Comparison of ENCODE assay signal across 19 mouse cellular contexts in genomic region chr1:162412787-162413429, GRCm38 (mm10).
DNase-seq lines count a peak whose midpoint lies in the region; ATAC-seq and TF ChIP-seq lines count a peak whose summit lies in the region.
"Had no signal": no experiment of that assay in that cellular context is flagged by ENCODE, and none has a peak within 500 bp of the region (broad histone marks: within the 10 kb centered on the region; RNA-seq: fewer than 3 reads in every experiment).

No protein-coding gene starts in this region.

- H3K4me1 ChIP-seq in kidney, adult 2 months (ENCODE audit: control insufficient read depth, insufficient read depth, low read length), result no peaks in the 10 kb centered on the region
- peaks cover 8% of the 10 kb centered on the region for H3K4me1 ChIP-seq in midbrain, embryonic 15.5 days

- no peaks in the 10 kb centered on the region for H3K27me3 ChIP-seq in kidney, adult 2 months (replicated peaks; ENCODE audit: control insufficient read depth, insufficient read depth, low read length)
- H3K27me3 ChIP-seq in midbrain, embryonic 15.5 days (replicated peaks), result no peaks in the 10 kb centered on the region
- H3K27me3 ChIP-seq: forebrain, embryonic 15.5 days had no signal

- 71% methylated on average over 7 of the region's 7 CpGs for WGBS in kidney, adult 2 months
- WGBS in midbrain, embryonic 15.5 days, result 44% methylated on average over 7 of the region's 7 CpGs

- ATAC-seq in cerebellum, adult (ENCODE audit: insufficient number of reproducible peaks, low FRiP score, low TSS enrichment), result peak; percentile 61; the same call in 1 of the 2 replicates
- ATAC-seq in midbrain, embryonic 15.5 days (replicated peaks), result no peak
- ATAC-seq: CD4-positive, CD25-positive, alpha-beta regulatory T cell, adult 4 months; forebrain, embryonic 15.5 days had no signal

- no peak for DNase-seq in cerebellum, adult 11 months
- peak; percentile 14 for DNase-seq in kidney, adult 2 months
- DNase-seq in kidney, postnatal 10 days, result no peak
- peak; percentile 35 for DNase-seq in brain, adult 2 months (ENCODE audit: low read depth, low spot score)
- DNase-seq in gastrocnemius, postnatal 4 days (ENCODE audit: low spot score in 2 of 2), result no peak
- DNase-seq in adipocyte (ENCODE audit: low spot score), result no peak
- DNase-seq: adrenal gland, adult 2 months; heart, adult 11 months; kidney, adult 9 months; layer of hippocampus, postnatal 36 days; lung, adult 2 months; lung, postnatal 36 days; thymus, postnatal 25 days had no signal

- no peaks in the 10 kb centered on the region for H3K9me3 ChIP-seq in midbrain, embryonic 15.5 days
- H3K9me3 ChIP-seq: forebrain, embryonic 15.5 days; G1E had no signal

- H3K27ac ChIP-seq in kidney, adult 2 months (ENCODE audit: insufficient read depth, low read depth, low read length), result no peak overlapping the region
- H3K27ac ChIP-seq in midbrain, embryonic 15.5 days, result peak overlapping the region; percentile 28
- H3K27ac ChIP-seq: forebrain, embryonic 15.5 days had no signal

- H3K9ac ChIP-seq in midbrain, embryonic 15.5 days, result no peak overlapping the region
- H3K9ac ChIP-seq: forebrain, embryonic 15.5 days had no signal

- no peak for TF ChIP-seq POLR2A in kidney, adult 2 months (IDR thresholded peaks at IDR 0.05; ENCODE audit: low read depth, low read length)

- no peak overlapping the region for H3K4me2 ChIP-seq in midbrain, embryonic 15.5 days
- H3K4me2 ChIP-seq: forebrain, embryonic 15.5 days; liver, embryonic 11.5 days had no signal

- H3K4me3 ChIP-seq in kidney, adult 2 months (ENCODE audit: insufficient read depth, low read depth, low read length), result no peak overlapping the region
- H3K4me3 ChIP-seq in midbrain, embryonic 15.5 days, result no peak overlapping the region
- H3K4me3 ChIP-seq: forebrain, embryonic 15.5 days had no signal

- H3K36me3 ChIP-seq in kidney, adult 2 months (ENCODE audit: control insufficient read depth, insufficient read depth, low read length), result no peaks in the 10 kb centered on the region
- no peaks in the 10 kb centered on the region for H3K36me3 ChIP-seq in midbrain, embryonic 15.5 days (replicated peaks)
- H3K36me3 ChIP-seq: forebrain, embryonic 15.5 days; G1E had no signal

- no peak for TF ChIP-seq CTCF in kidney, adult 2 months (conservative IDR thresholded peaks at IDR 0.05; ENCODE audit: insufficient read depth, insufficient read length, low read depth, low read length)

Comparison
In these comparisons a context has a peak if more than half of its experiments do, and no peak if none do; other contexts are left out.
1. DNase-seq: peak in kidney, adult 2 months (single experiment) and brain, adult 2 months (single experiment); none in cerebellum, adult 11 months (single experiment), kidney, postnatal 10 days (single experiment), gastrocnemius, postnatal 4 days (0 of 2) and adipocyte (single experiment).